Mouse (Mus musculus): ENCODE data around the gene Lamc2.

GRCm38 (mm10) chr1:153180160-153180559 lies 6.1 kb downstream of the Lamc2 start:
- TF ChIP-seq POLR2A (IDR thresholded peaks at IDR 0.05; ENCODE audit: borderline replicate concordance, extremely low read depth, low read depth, low read length): no peak
- no peak for TF ChIP-seq CTCF (IDR thresholded peaks at IDR 0.05; ENCODE audit: insufficient read depth, low read length)

All from lung, adult 2 months (tissue).